Mouse (Mus musculus): ENCODE measurements around the gene Tacc2. TPM values are rescaled to one million over a fixed set of nuclear protein-coding genes. Genes with fewer than 3 reads are reported as not detected.

Tacc2 gene
- total and polyA plus RNA-seq, 3 experiments = 3.5 to 21.5 TPM; not detected in 1

- no peaks in the 10 kb centered on the region for H3K9me3 ChIP-seq (replicated peaks; ENCODE audit: insufficient read depth, low read length)
- H3K4me3 ChIP-seq (ENCODE audit: control insufficient read depth in 1 of 2, insufficient read depth in 1 of 2, low read depth in 2 of 2, low read length in 2 of 2) = no peak overlapping the region
- H3K27me3 ChIP-seq (ENCODE audit: control insufficient read depth in 1 of 2, insufficient read depth in 2 of 2, low read length in 2 of 2) = no peaks in the 10 kb centered on the region
- H3K9ac ChIP-seq (ENCODE audit: control insufficient read depth, low read depth, low read length, poor library complexity, severe bottlenecking) = no peak overlapping the region
- TF ChIP-seq MYC (IDR thresholded peaks at IDR 0.05; ENCODE audit: low read depth, low read length) (no peak), E2F4 (IDR thresholded peaks at IDR 0.05; ENCODE audit: borderline replicate concordance, low read depth, low read length) (no peak), ETS1 (IDR thresholded peaks at IDR 0.05; ENCODE audit: low read depth, low read length) (no peak), MAZ (IDR thresholded peaks at IDR 0.05; ENCODE audit: low read depth, low read length) (no peak), UBTF (IDR thresholded peaks at IDR 0.05; ENCODE audit: borderline replicate concordance, insufficient read depth, low read depth, low read length) (no peak), POLR2A (IDR thresholded peaks at IDR 0.05; ENCODE audit: control insufficient read depth in 1 of 2, insufficient read depth in 1 of 2, low read depth in 1 of 2, low read length in 2 of 2, poor library complexity in 1 of 2) (no peak), RAD21 (IDR thresholded peaks at IDR 0.05; ENCODE audit: low read depth, low read length) (no peak), TCF12 (IDR thresholded peaks at IDR 0.05; ENCODE audit: low read depth, low read length) (no peak), ZMIZ1 (IDR thresholded peaks at IDR 0.05; ENCODE audit: low read depth, low read length) (no peak), EP300 (IDR thresholded peaks at IDR 0.05; ENCODE audit: low read depth in 1 of 2, low read length in 2 of 2) (no peak), GABPA (IDR thresholded peaks at IDR 0.05; ENCODE audit: low read depth, low read length) (no peak), JUND (IDR thresholded peaks at IDR 0.05; ENCODE audit: low read depth, low read length) (no peak), USF2 (IDR thresholded peaks at IDR 0.05; ENCODE audit: borderline replicate concordance in 1 of 2, insufficient read depth in 1 of 2, low read depth in 1 of 2, low read length in 2 of 2) (no peak), HCFC1 (IDR thresholded peaks at IDR 0.05; ENCODE audit: low read depth, low read length) (no peak), BHLHE40 (IDR thresholded peaks at IDR 0.05; ENCODE audit: borderline replicate concordance, low read depth, low read length) (no peak), MAX (IDR thresholded peaks at IDR 0.05; ENCODE audit: low read length) (no peak), MEF2A (IDR thresholded peaks at IDR 0.05; ENCODE audit: extremely low read depth, insufficient replicate concordance, low read depth, low read length, poor library complexity, severe bottlenecking) (no peak), SIN3A (IDR thresholded peaks at IDR 0.05; ENCODE audit: low read length) (no peak), CHD1 (IDR thresholded peaks at IDR 0.05; ENCODE audit: low read depth, low read length) (no peak), ZKSCAN1 (IDR thresholded peaks at IDR 0.05; ENCODE audit: low read depth, low read length) (no peak)
- H3K79me2 ChIP-seq (ENCODE audit: control insufficient read depth, insufficient read depth, low read length, poor library complexity) = no peaks in the 10 kb centered on the region
- no peak for DNase-seq (ENCODE audit: low read depth, low spot score)
- H3K4me1 ChIP-seq (ENCODE audit: control insufficient read depth in 1 of 2, insufficient read depth in 2 of 2, low read length in 2 of 2) = no peaks in the 10 kb centered on the region
- H3K36me3 ChIP-seq (ENCODE audit: control insufficient read depth in 1 of 2, insufficient read depth in 2 of 2, low read length in 2 of 2) = no peaks in the 10 kb centered on the region
- H3K27ac ChIP-seq (ENCODE audit: control insufficient read depth, low read depth, low read length) = no peak overlapping the region
These were observed 114.7 kb downstream of the Tacc2 start for GRCm38 (mm10) chr7:130691931-130692330.

DNA sequence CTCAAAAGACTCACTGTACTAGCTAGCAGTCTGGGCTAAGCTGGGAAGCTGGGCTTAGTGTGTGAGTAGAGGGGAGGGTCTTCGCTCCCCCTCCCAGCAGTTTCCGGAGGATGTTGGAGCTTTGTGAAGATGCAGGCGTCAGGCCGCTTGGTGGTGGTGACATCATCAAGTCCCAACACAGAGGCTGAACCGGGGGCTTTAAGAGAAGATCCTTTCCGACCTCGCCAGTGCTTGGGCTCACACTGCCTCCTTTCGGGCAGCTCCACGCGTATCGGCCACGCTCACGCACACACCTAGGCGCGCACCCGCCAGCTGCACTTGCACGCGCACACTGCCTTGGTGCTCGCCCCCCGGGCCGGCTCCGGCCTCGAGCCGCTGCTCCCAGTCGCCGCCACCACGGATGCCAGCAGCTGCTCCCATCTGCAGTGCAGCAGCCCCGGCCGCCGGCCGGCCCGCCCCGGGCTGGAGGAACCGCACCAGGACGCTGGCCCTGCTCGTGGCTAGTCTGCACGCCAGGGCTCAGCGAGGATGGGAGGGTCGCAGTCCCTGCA is 115.2 kb downstream of the Tacc2 start:
- no peaks in the 10 kb centered on the region for H3K9me3 ChIP-seq (replicated peaks; ENCODE audit: insufficient read depth, low read length)
- no peak overlapping the region for H3K4me3 ChIP-seq (ENCODE audit: control insufficient read depth in 1 of 2, insufficient read depth in 1 of 2, low read depth in 2 of 2, low read length in 2 of 2)

More for the DNA sequence above, 115.2 kb downstream of the Tacc2 start:
- no peaks in the 10 kb centered on the region for H3K27me3 ChIP-seq (ENCODE audit: control insufficient read depth in 1 of 2, insufficient read depth in 2 of 2, low read length in 2 of 2)
- H3K36me3 ChIP-seq (ENCODE audit: control insufficient read depth in 1 of 2, insufficient read depth in 2 of 2, low read length in 2 of 2) = no peaks in the 10 kb centered on the region
- H3K9ac ChIP-seq (ENCODE audit: control insufficient read depth, low read depth, low read length, poor library complexity, severe bottlenecking) = no peak overlapping the region
- DNase-seq (ENCODE audit: low read depth, low spot score) = no peak
- H3K27ac ChIP-seq (ENCODE audit: control insufficient read depth, low read depth, low read length) = no peak overlapping the region
- no peaks in the 10 kb centered on the region for H3K4me1 ChIP-seq (ENCODE audit: control insufficient read depth in 1 of 2, insufficient read depth in 2 of 2, low read length in 2 of 2)
- no peak for TF ChIP-seq USF2 (IDR thresholded peaks at IDR 0.05; ENCODE audit: borderline replicate concordance in 1 of 2, insufficient read depth in 1 of 2, low read depth in 1 of 2, low read length in 2 of 2)
- no peak for TF ChIP-seq POLR2A (IDR thresholded peaks at IDR 0.05; ENCODE audit: control insufficient read depth in 1 of 2, insufficient read depth in 1 of 2, low read depth in 1 of 2, low read length in 2 of 2, poor library complexity in 1 of 2)
- TF ChIP-seq UBTF (IDR thresholded peaks at IDR 0.05; ENCODE audit: borderline replicate concordance, insufficient read depth, low read depth, low read length) = no peak
- TF ChIP-seq GABPA (IDR thresholded peaks at IDR 0.05; ENCODE audit: low read depth, low read length) = no peak
- TF ChIP-seq EP300 (IDR thresholded peaks at IDR 0.05; ENCODE audit: low read depth in 1 of 2, low read length in 2 of 2) = no peak
- H3K79me2 ChIP-seq (ENCODE audit: control insufficient read depth, insufficient read depth, low read length, poor library complexity) = no peaks in the 10 kb centered on the region
